Mouse (Mus musculus) megakaryocyte, embryonic 14.5 days (primary cell): ENCODE measurements around the gene Gab2. TPM values are rescaled to one million over a fixed set of nuclear protein-coding genes. Genes with fewer than 3 reads are reported as not detected.
A peak's percentile ranks its signal among the peaks of the same experiment; 100 is the strongest.

ENCODE experiments used
- H3K27me3 ChIP-seq: replicated peaks from 2 replicates; pipeline ENCODE3; 2012; ENCODE audit warnings: inconsistent platforms
- H3K36me3 ChIP-seq: replicated peaks from 2 replicates; pipeline ENCODE3; 2012; ENCODE audit warnings: low read length, inconsistent platforms, mixed read lengths
- H3K4me1 ChIP-seq: 2 replicates; pipeline ENCODE4 v1.6.1; 2012; ENCODE audit warnings: inconsistent platforms
- H3K4me3 ChIP-seq: replicated peaks from 2 replicates; pipeline ENCODE3; 2012; ENCODE audit warnings: moderate library complexity, mild to moderate bottlenecking, inconsistent platforms
- H3K9me3 ChIP-seq: 2 replicates; pipeline ENCODE4 v1.6.1; 2012; ENCODE audit warnings: inconsistent platforms
- FLI1 ChIP-seq: IDR thresholded peaks from 2 replicates; pipeline ENCODE4 v1.6.1; 2012; ENCODE audit warnings: low read length, inconsistent platforms, mixed read lengths
- GATA1 ChIP-seq: IDR thresholded peaks from 3 replicates; pipeline ENCODE4 v1.6.1; 2012; ENCODE audit warnings: mixed read lengths, low read length, inconsistent platforms, borderline replicate concordance
- polyA plus RNA-seq: library from polyadenylated mRNA; stranded (reverse); fragments of >175 nt; gene quantifications from 2 replicates; pipeline ENCODE4 v1.2.3, GENCODE M21; 2012; ENCODE audit warnings: low replicate concordance; ENCODE audit not compliant: insufficient read depth

Gab2 gene
- polyA plus RNA-seq, 1 experiment, result 2.2 TPM

- TF ChIP-seq GATA1, result no peak
- no peak for TF ChIP-seq FLI1
- peaks cover 30% of the 10 kb centered on the region for H3K4me1 ChIP-seq
- H3K9me3 ChIP-seq, result peaks cover 5% of the 10 kb centered on the region
- H3K4me3 ChIP-seq, result no peak overlapping the region
- peaks cover 19% of the 10 kb centered on the region for H3K27me3 ChIP-seq
- H3K36me3 ChIP-seq, result peaks cover 82% of the 10 kb centered on the region
These were observed 230.2 kb downstream of the Gab2 start for GRCm38 (mm10) chr7:97311620-97312019.

- Histone ChIP-seq H3K4me1 (peaks cover 32% of the 10 kb centered on the region), H3K27me3 (peaks cover 24% of the 10 kb centered on the region), H3K36me3 (peaks cover 76% of the 10 kb centered on the region), H3K9me3 (peaks cover 6% of the 10 kb centered on the region), H3K4me3 (no peak overlapping the region)
- no peak for TF ChIP-seq GATA1
- TF ChIP-seq FLI1, result no peak
These were observed 230.8 kb downstream of the Gab2 start for GRCm38 (mm10) chr7:97312196-97312595.

- H3K36me3 ChIP-seq, result peaks cover 70% of the 10 kb centered on the region
- peaks cover 34% of the 10 kb centered on the region for H3K4me1 ChIP-seq
- TF ChIP-seq FLI1 (no peak), GATA1 (no peak)
These were observed 231.5 kb downstream of the Gab2 start for GRCm38 (mm10) chr7:97312856-97313255.

DNA sequence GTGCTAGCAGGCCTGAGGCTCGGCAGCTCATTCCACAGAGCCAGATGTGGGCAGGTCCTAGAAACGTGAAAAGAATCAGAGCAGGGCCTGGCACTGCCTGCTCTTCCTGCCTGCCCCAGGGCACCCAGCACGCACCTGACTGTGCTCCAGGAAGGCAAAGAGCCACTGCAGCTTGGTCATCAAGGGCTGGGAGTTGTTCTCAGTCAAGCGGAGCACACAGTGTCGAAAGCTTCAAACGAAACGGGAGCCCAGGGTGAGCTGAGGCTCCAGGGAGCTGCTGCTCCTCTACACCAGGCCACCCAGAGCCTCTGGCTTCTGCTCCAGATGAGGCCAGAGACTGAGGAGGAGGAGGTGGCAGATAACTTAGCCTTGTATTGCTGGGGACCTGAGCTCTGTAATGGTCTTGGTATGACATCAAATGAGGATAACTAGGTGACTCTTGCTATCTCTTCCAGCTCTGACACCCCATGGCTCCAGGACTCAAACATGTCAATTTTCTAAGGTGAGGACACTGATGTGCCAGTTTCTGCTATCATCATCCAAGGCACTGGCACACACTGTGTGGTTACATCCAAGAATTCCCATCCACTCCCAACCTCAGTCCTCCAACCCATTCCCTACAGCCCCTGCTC lies 232.1 kb downstream of the Gab2 start:
- peaks cover 63% of the 10 kb centered on the region for H3K36me3 ChIP-seq

More at GRCm38 (mm10) chr7:97312856-97313255, 231.5 kb downstream of the Gab2 start:
- Histone ChIP-seq H3K4me3 (no peak overlapping the region), H3K27me3 (peaks cover 30% of the 10 kb centered on the region), H3K9me3 (peaks cover 9% of the 10 kb centered on the region)

DNA sequence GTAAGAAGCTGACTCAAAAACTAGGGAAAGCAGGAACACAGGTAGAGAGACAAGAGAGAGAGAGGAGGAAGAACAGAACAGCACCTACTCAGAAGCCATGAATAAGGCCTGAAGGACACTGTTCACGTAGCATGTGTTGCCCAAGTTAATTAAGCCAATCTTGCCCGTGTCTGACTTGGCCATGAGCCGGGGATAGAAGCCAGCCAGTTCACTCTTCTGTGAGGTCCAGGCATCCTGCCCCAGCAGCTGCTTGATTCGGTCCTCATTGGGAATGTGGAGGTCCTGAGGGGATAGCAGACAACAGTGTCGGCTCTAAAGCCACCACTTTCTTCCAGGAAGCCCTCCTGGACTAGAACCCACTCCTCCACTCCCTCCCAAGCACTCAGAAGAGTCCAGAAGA lies 233.3 kb downstream of the Gab2 start:
- 0 out of 2 replicates have a peak, but pooled peaks cover 3% of the 10 kb centered on the region for H3K9me3 ChIP-seq
- H3K4me3 ChIP-seq, result no peak overlapping the region
- H3K27me3 ChIP-seq, result peaks cover 43% of the 10 kb centered on the region
- TF ChIP-seq FLI1 (no peak), GATA1 (no peak)
- H3K4me1 ChIP-seq, result peaks cover 33% of the 10 kb centered on the region
- H3K36me3 ChIP-seq, result peaks cover 52% of the 10 kb centered on the region

More for the DNA sequence above, 232.1 kb downstream of the Gab2 start:
- Histone ChIP-seq H3K4me3 (no peak overlapping the region), H3K4me1 (peaks cover 34% of the 10 kb centered on the region), H3K9me3 (peaks cover 5% of the 10 kb centered on the region), H3K27me3 (peaks cover 33% of the 10 kb centered on the region)
- no peak for TF ChIP-seq FLI1
- TF ChIP-seq GATA1, result no peak

DNA sequence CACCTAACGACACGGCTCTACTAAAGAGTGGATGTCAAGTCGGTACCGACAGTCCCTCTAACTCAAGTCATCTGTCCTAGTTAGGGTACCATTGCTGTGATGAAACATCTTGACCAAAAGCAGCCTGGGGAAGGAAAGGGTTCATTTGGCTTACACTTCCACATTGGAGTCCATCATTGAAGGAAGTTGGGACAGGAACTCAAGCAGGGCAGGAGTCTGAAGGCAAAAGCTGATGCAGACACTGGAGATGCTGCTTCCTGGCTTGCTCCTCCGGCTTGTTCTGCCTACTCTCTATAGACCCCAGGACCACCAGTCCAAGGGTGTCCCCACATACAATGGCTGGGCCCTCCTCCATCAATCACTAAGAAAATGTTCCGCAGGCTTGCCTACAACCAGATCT lies 234.3 kb downstream of the Gab2 start:
- TF ChIP-seq FLI1 (no peak), GATA1 (no peak)
- Histone ChIP-seq H3K4me1 (peaks cover 23% of the 10 kb centered on the region), H3K9me3 (0 out of 2 replicates have a peak, but pooled peaks cover 3% of the 10 kb centered on the region), H3K27me3 (peaks cover 51% of the 10 kb centered on the region), H3K4me3 (no peak overlapping the region), H3K36me3 (peaks cover 42% of the 10 kb centered on the region)

DNA sequence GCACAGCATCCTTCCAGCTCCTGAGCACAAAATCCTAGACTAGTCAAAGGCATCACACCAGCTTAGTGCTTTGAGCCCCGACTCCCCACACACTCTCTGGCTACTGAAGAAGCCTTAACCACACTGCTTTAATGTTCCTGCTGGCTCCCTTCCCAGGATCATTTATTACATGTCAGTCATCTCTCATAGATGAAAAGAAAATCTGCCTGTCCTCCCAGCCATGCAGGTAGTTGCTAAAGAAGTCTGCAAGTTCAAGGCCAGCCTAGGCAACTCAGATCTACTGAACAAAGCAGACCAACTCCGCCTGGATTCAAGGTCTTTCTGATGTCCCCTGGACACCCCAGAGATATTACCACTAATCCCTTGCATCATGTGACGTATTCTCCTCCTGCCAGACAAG lies 236.3 kb downstream of the Gab2 start:
- H3K27me3 ChIP-seq, result peaks cover 68% of the 10 kb centered on the region
- no peak for TF ChIP-seq GATA1
- no peak for TF ChIP-seq FLI1
- 0 out of 2 replicates have a peak, but pooled peaks cover 3% of the 10 kb centered on the region for H3K9me3 ChIP-seq
- H3K4me3 ChIP-seq, result no peak overlapping the region
- H3K36me3 ChIP-seq, result peaks cover 22% of the 10 kb centered on the region
- H3K4me1 ChIP-seq, result peaks cover 7% of the 10 kb centered on the region; the same call in 1 of the 2 replicates

DNA sequence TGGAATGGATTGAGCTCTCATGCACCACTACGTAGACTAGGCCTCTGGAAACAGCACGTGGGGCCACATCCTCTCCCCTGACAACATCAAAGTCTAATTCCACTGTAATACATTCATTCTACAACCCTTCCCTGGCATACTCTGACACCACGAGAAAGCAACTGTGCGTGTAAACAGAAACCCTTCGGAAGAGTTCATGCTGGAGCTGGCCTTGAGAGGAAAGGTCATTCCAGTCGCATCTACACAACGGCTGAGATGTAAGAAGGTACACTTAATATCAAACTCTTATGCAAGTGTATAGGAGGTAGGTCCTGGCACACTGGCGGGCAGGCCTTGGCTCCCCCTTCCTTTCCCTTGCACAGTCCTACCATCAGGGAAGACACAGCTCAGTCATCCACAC lies 243.0 kb downstream of the Gab2 start:
- peaks cover 88% of the 10 kb centered on the region for H3K27me3 ChIP-seq
- no peak overlapping the region for H3K4me3 ChIP-seq
- peaks cover 12% of the 10 kb centered on the region for H3K4me1 ChIP-seq
- no peak for TF ChIP-seq FLI1
- no peak for TF ChIP-seq GATA1
- no peaks in the 10 kb centered on the region for H3K36me3 ChIP-seq
- H3K9me3 ChIP-seq, result peaks cover 23% of the 10 kb centered on the region

- H3K9me3 ChIP-seq, result peaks cover 23% of the 10 kb centered on the region
- peaks cover 87% of the 10 kb centered on the region for H3K27me3 ChIP-seq
- TF ChIP-seq GATA1 (no peak), FLI1 (no peak)
These were observed 244.0 kb downstream of the Gab2 start for GRCm38 (mm10) chr7:97325156-97325985.

GRCm38 (mm10) chr7:97327376-97327775 lies 246.0 kb downstream of the Gab2 start:
- TF ChIP-seq FLI1, result no peak

More at GRCm38 (mm10) chr7:97325156-97325985, 244.0 kb downstream of the Gab2 start:
- Histone ChIP-seq H3K4me3 (peak overlapping the region; percentile 71), H3K36me3 (no peaks in the 10 kb centered on the region), H3K4me1 (peaks cover 18% of the 10 kb centered on the region)

More at GRCm38 (mm10) chr7:97327376-97327775, 246.0 kb downstream of the Gab2 start:
- Histone ChIP-seq H3K4me3 (no peak overlapping the region), H3K9me3 (peaks cover 23% of the 10 kb centered on the region), H3K4me1 (peaks cover 34% of the 10 kb centered on the region), H3K27me3 (peaks cover 77% of the 10 kb centered on the region), H3K36me3 (no peaks in the 10 kb centered on the region)
